In genomic region chr11:54174877-54175276, GRCm38 (mm10) we compare ENCODE assay signal across 13 mouse cellular contexts.
"Had no signal": no experiment of that assay in that cellular context is flagged by ENCODE, and none has a peak within 500 bp of the region (broad histone marks: within the 10 kb centered on the region; RNA-seq: fewer than 3 reads in every experiment).

No protein-coding gene starts in this region.

- H3K4me3 ChIP-seq: limb, embryonic 12.5 days; liver, embryonic 13.5 days; midbrain, embryonic 15.5 days; stomach, embryonic 15.5 days had no signal

- H3K4me1 ChIP-seq: midbrain, embryonic 15.5 days; stomach, embryonic 15.5 days had no signal

- H3K9me3 ChIP-seq: limb, embryonic 12.5 days; liver, embryonic 13.5 days; midbrain, embryonic 15.5 days; stomach, embryonic 15.5 days had no signal

- H3K4me2 ChIP-seq: limb, embryonic 12.5 days; liver, embryonic 13.5 days; midbrain, embryonic 15.5 days; stomach, embryonic 15.5 days had no signal

- H3K9ac ChIP-seq: limb, embryonic 12.5 days; liver, embryonic 13.5 days; liver, postnatal 0 days; midbrain, embryonic 15.5 days; stomach, embryonic 15.5 days had no signal

- H3K27me3 ChIP-seq: limb, embryonic 12.5 days; liver, embryonic 13.5 days; midbrain, embryonic 15.5 days; stomach, embryonic 15.5 days had no signal

- H3K27ac ChIP-seq: limb, embryonic 12.5 days; liver, embryonic 13.5 days; midbrain, embryonic 15.5 days; stomach, embryonic 15.5 days had no signal

- ATAC-seq: intestine, postnatal 0 days; liver, postnatal 0 days; midbrain, embryonic 15.5 days had no signal

- DNase-seq: kidney, adult 8-10 months; kidney, postnatal 25 days; liver; liver, embryonic 13.5 days; liver, postnatal 0 days; lung, postnatal 36 days; right cerebral cortex, postnatal 14 days; thymus, adult 2 months; thymus, postnatal 25 days had no signal

- H3K36me3 ChIP-seq: limb, embryonic 12.5 days; liver, embryonic 13.5 days; midbrain, embryonic 15.5 days; stomach, embryonic 15.5 days had no signal
